Mouse (Mus musculus) layer of hippocampus, adult 2 months (tissue): ENCODE measurements at regions not wholly inside any gene's neighbourhood (a gene's known extent, or its start where the extent isn't known, plus 50 kb on each side); places are given as distances from the start of the nearest gene placed in this dataset.

Experiments used
- DNase-seq, 2 experiments: peaks; one replicate each; pipeline ENCODE4 v3.0.0; 2022; ENCODE audit warnings: low spot score in 2 of 2
- H3K27ac ChIP-seq: fragments of 200-600 bp; 2 replicates; pipeline ENCODE4 v1.8.1; 2022
- H3K4me3 ChIP-seq: fragments of 200-600 bp; 2 replicates; pipeline ENCODE4 v1.8.1; 2022; ENCODE audit warnings: mild to moderate bottlenecking
- CTCF ChIP-seq: fragments of 200-600 bp; conservative IDR thresholded peaks from 2 replicates; pipeline ENCODE4 v1.8.1; 2022; ENCODE audit warnings: antibody characterized with exemption, mild to moderate bottlenecking, moderate library complexity

DNA sequence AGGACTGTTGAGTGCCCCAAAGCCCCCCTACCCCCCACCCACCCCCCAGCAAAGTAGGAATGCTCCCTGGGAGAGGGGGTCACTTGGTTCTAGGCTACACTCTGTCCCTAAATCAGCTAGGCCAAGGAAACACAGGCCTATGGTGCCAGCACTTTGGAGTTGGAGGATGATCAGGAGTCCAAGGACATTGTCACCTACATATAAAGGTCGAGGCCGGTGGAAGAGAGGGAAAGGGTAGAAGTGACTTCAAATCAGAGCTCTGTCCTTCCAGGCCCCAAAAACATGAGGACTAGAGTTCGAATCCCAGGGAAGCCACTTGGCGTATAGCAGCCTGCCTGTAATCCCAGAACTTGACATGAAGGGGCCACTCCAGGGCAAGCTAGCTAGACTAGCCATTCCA is 92.3 kb upstream of the Wnt4 start:
- DNase-seq = no peak
- Histone ChIP-seq H3K27ac (no peak overlapping the region), H3K4me3 (no peak overlapping the region)
- TF ChIP-seq CTCF = no peak

DNA sequence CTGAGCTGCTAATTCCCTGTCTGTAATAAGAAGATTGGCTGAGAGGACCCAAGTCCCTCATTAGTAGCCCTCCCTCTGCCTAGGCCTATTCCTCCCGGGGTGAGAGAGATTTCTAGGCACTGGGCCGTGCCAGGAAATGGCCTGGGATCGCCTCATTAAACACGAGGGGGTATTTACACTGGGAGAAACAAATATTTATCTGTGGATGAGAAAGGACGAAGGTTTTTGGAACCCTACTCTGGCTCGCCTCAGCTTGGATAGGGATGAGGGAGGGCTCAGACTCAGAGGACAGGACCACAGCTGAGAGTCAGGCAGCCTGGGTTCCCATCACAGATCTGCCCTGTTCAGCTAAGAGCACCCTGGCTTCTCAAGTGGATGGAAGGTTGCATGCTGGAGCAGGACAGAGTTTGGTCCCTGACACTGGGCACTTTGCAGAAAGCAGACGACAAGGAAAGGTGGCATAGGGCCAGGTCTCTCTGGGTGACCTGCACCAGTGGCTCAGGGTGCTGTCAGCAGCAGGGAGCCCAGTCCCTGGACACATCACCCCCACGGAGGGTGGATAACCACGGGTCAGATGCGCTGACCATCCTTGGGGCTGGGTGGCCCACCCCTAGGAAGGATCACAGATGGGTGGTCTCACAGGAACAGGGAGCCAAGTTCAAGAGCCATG is 94.0 kb upstream of the Wnt4 start:
- no peak for TF ChIP-seq CTCF
- no peak for DNase-seq

DNA sequence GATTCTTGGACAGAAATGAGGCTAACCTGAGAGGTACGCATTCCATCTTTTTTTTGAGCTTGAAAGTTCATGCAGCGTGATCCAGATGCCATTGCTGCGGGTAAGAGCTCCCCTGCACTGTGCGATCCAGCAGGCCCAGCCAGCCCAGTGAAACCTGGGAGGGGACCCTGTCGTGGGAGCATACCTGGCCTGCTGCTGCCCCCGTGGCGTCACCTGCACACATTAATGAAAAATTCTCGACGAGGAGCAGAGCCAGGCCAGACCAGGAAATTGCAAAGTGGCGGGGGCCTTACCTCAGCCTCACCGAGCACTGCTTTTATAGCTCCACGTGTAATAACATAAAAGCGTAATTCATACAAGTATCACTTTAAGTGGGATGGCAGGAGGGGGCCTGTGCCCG is 94.7 kb upstream of the Wnt4 start:
- DNase-seq = no peak
- H3K4me3 ChIP-seq = no peak overlapping the region
- TF ChIP-seq CTCF = no peak

More for the DNA sequence above, 94.0 kb upstream of the Wnt4 start:
- Histone ChIP-seq H3K4me3 (no peak overlapping the region), H3K27ac (no peak overlapping the region)

DNA sequence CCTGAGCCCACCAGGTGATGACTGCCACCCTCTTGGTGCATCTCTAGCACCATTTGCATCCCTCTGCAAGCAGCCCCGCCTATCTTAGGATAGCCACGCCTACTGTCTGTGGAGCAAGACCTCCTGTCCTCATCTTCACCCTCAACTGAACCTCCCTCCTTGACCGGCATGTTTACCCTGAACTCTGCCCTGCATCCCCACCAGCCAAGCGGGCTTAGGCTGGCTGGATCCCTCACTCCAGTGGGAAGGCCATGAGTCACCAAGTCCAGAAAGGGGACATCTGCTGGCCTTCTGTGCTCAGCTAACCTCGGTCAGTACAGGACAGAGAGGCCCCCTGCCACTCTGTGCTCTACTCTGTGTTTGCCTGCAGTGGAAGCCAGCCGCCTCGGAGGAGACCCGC is 96.0 kb upstream of the Wnt4 start:
- no peak for DNase-seq
- Histone ChIP-seq H3K4me3 (no peak overlapping the region), H3K27ac (no peak overlapping the region)
- TF ChIP-seq CTCF = no peak

More for the DNA sequence above, 94.7 kb upstream of the Wnt4 start:
- no peak overlapping the region for H3K27ac ChIP-seq

DNA sequence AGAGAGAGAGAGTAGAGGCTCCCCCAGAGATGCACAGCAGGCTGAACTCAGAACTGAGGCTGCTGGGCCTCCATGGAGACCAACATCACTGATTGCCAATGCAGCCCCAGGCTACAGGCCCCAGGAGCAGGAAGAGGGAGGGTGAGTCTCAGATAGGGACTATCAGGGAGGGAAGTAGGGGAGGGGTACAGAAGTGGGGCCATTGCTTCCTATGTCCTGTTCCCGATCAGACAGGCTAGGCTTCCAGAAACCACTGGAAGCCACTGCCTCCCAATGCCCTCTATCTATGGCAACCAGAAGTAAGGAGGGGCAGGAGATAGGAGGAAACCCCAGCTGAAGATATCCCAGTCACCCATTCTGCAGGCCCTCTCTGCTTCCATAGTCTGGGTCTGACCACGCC is 97.2 kb upstream of the Wnt4 start:
- Histone ChIP-seq H3K4me3 (no peak overlapping the region), H3K27ac (no peak overlapping the region)
- no peak for DNase-seq
- TF ChIP-seq CTCF = no peak

DNA sequence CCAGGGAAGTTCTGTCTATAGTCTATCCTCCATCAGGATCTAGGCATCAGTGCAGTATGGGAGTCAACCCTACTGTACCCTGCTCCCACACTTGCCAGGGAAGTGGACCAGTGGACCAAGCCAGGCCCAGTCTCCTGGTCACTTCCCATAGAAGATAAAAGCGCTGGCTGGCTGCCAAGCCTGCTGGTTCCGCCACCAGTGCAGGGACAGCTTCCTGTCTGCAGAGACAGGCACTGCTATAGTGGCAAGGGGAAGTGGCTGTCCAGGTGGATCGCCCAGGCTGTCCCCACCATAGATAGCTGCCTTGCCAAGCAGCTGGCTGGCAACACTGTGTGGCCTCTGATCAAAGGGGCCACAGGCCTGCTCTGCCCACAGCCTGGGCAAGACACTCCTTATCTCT is 98.5 kb upstream of the Wnt4 start:
- no peak for TF ChIP-seq CTCF
- DNase-seq = peak in 1 of 2 experiments; percentile 13
- H3K4me3 ChIP-seq = no peak overlapping the region
- H3K27ac ChIP-seq = no peak overlapping the region

DNA sequence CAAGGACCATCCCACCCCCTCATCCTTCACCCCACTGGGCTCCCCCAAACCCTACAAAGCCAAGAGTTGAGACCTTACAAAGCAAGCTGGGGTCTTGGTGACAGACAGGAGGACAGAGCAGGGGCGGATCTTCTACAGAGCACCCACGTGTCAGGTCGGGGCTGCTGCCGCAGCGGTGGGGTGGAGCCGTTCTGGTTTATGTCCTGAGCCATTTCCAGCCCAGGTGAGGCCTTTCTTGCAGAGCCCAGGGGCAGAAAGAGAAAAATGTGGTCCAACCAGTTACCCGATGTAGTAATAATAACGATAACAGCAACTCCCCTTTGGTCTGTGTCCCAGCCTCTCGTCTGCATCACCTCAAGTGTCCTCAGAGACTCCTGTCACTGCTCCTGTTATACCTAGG is 112.4 kb upstream of the Wnt4 start:
- H3K4me3 ChIP-seq = peak overlapping the region; percentile 46
- no peak for TF ChIP-seq CTCF
- no peak for DNase-seq
- no peak overlapping the region for H3K27ac ChIP-seq

DNA sequence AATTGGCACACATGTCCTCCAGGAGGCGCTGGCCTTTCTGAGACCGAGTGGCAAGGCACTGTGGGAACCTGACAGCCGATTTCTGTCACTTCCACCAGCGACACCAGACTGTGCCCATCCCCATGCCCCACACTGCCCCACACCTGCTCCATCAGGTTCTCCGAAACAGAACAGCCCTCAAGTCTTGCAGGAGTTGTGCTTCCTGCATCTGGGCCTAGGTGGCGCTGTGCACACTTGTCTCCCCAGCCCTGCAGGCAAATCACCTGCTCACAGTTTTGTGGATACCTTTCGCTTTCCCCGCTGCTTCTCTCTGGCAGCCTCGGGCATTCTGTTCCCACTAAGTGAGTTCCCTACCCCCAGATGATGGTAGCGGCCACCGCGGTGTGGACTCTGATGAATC is 112.9 kb upstream of the Wnt4 start:
- peak; percentile 75 to 86 for DNase-seq
- TF ChIP-seq CTCF = peak; percentile 97; the same call in 1 of the 2 replicates
- peak overlapping the region; percentile 46 for H3K4me3 ChIP-seq
- H3K27ac ChIP-seq = no peak overlapping the region

DNA sequence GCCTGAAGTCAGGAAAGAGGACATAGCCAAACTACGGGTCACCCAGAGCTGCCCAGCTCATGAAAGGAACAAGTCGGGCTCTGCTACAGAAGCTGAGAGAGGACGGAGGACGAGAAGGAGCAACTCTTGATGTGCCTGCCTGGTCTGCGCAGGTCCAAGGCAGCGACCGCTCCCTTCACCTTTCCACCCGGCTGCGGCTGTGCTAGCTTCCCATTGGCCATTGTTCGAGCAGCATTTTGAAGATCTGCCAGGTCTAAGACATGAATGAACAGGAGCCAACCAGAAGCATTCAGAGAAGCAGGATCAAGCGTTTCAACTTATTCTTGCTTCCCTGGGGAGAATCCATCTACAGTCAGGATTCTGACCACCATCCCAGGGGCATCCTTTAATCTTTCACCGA is 113.3 kb upstream of the Wnt4 start:
- no peak for DNase-seq

DNA sequence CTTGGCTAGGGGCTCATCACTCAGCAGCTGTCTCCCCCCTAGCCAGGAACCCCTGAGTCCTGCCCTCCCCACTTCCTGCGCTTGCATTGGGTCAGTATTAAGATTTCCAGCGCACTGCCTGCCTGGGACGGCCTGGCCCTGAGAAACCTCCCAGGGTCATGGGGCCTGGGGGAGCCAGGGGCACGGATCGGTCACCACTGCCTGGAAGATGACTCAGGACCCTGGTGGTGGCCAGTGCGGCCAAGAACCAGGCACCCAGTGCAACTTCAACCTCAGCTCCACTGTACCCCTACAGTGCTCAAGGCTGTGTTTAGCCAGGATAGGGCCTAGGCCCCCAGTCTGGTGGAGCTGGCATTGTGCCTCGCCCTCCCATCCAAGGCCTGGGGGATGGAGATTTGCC is 111.9 kb upstream of the Zbtb40 start:
- Histone ChIP-seq H3K27ac (no peak overlapping the region), H3K4me3 (no peak overlapping the region)
- DNase-seq = no peak
- TF ChIP-seq CTCF = no peak

More for the DNA sequence above, 113.3 kb upstream of the Wnt4 start:
- no peak for TF ChIP-seq CTCF
- Histone ChIP-seq H3K4me3 (no peak overlapping the region), H3K27ac (no peak overlapping the region)

DNA sequence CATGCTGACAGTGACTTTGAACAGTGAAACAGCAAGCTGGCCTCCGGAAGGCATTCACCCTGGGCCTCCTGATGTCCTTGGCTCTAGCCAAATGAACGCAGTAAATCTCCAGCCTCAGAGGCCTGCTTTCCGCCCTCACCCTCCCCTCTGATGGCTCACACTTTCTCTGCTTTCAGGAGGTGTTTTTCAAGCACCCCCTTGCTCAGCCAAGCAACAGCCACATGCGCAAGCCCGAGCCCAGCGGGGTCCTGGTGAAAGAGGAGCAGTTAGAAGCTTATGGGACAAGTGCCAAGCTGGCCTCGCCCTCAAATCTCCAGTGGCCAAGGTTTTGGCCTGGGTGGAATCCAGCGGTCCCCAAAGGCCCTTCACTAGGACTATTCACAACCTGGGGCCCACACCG is 109.6 kb upstream of the Zbtb40 start:
- DNase-seq = peak in 1 of 2 experiments; percentile 10
- TF ChIP-seq CTCF = no peak
- H3K4me3 ChIP-seq = no peak overlapping the region
- H3K27ac ChIP-seq = no peak overlapping the region

DNA sequence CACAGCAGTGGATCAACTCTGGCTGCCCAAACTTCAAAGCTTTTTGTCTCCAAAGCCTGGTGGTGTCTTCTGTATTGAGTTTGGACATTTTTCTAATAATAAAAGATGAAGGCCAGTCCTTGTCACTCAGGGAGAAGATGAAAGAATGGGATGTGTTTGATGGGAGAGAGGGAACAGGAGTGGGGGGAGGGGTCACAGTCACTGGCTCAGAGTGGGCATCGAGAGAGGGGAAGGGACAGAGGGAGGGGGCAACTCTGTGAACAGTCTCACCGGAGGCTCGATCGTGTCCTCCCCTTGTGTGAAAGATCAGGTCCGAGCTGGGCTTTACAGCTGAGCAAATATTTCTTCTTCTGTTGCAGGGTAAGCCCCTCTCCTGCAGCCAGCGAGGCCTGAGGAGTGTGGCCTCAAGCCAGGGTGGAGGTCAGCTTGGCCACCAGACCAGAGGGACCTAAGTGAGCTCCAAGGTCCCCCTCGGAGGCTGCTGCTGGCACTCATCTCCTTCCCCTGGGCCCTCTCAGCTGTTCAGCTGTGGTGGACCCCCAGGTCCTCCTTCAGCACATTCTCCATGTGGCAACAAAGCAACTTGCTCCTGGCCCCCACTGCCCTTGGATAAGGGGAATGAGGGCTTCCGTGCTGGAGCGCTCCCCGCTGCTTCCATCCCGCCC is 108.0 kb upstream of the Zbtb40 start:
- Histone ChIP-seq H3K27ac (no peak overlapping the region), H3K4me3 (no peak overlapping the region)
- no peak for DNase-seq
- no peak for TF ChIP-seq CTCF

DNA sequence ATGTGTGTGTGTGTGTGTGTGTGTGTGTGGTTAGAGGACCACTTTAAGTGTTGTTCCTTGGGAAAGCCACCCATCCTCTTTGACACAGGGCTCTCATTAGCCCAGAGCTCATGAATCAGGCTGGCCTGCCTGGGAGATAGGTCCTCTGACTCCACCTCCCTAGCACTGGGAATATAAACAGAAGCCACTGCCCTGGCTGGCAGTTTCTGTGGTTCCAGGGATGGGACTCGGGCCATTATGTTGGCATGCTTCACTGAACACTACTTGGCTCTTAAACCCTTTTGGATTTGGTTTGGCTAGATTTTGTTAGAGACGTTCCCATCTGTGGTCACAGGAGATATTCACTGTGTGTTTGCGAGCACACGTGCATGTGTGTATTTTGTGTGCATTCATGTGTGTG is 100.2 kb upstream of the Zbtb40 start:
- Histone ChIP-seq H3K4me3 (no peak overlapping the region), H3K27ac (no peak overlapping the region)
- no peak for DNase-seq
- no peak for TF ChIP-seq CTCF

DNA sequence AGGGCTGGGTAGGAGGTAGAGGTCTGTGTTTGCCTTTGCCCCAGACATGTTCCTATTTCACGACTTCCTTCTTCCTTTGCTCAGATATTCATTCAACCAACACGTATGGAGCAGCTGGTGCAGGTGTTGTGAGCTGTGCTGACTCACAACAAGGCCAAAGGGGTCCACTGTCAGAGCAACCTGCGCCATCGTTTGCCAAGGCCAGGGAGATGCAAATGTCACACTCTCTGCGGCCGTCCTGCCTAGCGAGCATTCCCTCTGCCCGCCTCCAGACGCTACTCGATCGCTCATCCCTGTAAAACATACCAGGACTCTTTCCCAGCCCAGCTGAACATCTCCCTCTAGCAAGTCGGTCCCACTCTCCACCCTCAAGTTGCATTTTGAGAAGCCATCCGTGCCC is 99.2 kb upstream of the Zbtb40 start:
- no peak overlapping the region for H3K27ac ChIP-seq
- no peak for DNase-seq
- H3K4me3 ChIP-seq = no peak overlapping the region
- no peak for TF ChIP-seq CTCF
